Mouse (Mus musculus) forebrain, embryonic 10.5 days (tissue): ENCODE data around the gene Dock10. TPM values are rescaled to one million over a fixed set of nuclear protein-coding genes. Genes with fewer than 3 reads are reported as not detected.

Experiments used
- DNase-seq: peaks from one replicate; pipeline ENCODE4 v3.0.0-alpha.2; 2017; ENCODE audit warnings: low spot score; ENCODE audit errors: extremely low spot score
- H3K27ac ChIP-seq: fragments of 300-500 bp; sonication (generic); 2 replicates; pipeline ENCODE4 v1.5.1; 2016; ENCODE audit warnings: mild to moderate bottlenecking
- H3K27me3 ChIP-seq: fragments of 300-500 bp; sonication (generic); 2 replicates; pipeline ENCODE4 v1.6.1; 2016; ENCODE audit warnings: mild to moderate bottlenecking; ENCODE audit not compliant: poor library complexity, severe bottlenecking
- H3K36me3 ChIP-seq: fragments of 300-500 bp; sonication (generic); replicated peaks from 2 replicates; pipeline ENCODE4 v1.6.1; 2016; ENCODE audit warnings: mild to moderate bottlenecking, moderate library complexity
- H3K4me1 ChIP-seq: fragments of 300-500 bp; sonication (generic); 2 replicates; pipeline ENCODE4 v1.6.1; 2016
- H3K4me3 ChIP-seq: fragments of 300-500 bp; sonication (generic); 2 replicates; pipeline ENCODE4 v1.5.1; 2016; ENCODE audit warnings: mild to moderate bottlenecking, moderate library complexity
- H3K9me3 ChIP-seq: fragments of 300-500 bp; sonication (generic); 2 replicates; pipeline ENCODE4 v1.6.1; 2016; ENCODE audit warnings: mild to moderate bottlenecking, moderate library complexity
- WGBS: fragments of 180-500 bp; shearing (Covaris S2); methylation state at CpG from one replicate; pipeline ENCODE4 v1.1.7; 2016; 5-methylcytosine and 5-hydroxymethylcytosine counted together
- polyA plus RNA-seq: library from polyadenylated mRNA; unstranded; fragments of >200 nt; fragmentation: Nextera tagmentation; extraction: Ambion mirVana; gene quantifications from 2 replicates; pipeline ENCODE4 v1.2.1, GENCODE M21; 2016

Gene Dock10
- polyA plus RNA-seq, result 1.7 and 1.8 TPM in 2 replicates

GRCm38 (mm10) chr1:80757977-80758797, at the start of gene Dock10:
Dock10 (minus strand) TSS chr1:80758527.
- Histone ChIP-seq H3K4me3 (peak within 1 kb of the TSS; percentile 78), H3K27ac (peak within 1 kb of the TSS; percentile 83)
- WGBS, result under 1% methylated on average over 82 of the region's 82 CpGs

DNA sequence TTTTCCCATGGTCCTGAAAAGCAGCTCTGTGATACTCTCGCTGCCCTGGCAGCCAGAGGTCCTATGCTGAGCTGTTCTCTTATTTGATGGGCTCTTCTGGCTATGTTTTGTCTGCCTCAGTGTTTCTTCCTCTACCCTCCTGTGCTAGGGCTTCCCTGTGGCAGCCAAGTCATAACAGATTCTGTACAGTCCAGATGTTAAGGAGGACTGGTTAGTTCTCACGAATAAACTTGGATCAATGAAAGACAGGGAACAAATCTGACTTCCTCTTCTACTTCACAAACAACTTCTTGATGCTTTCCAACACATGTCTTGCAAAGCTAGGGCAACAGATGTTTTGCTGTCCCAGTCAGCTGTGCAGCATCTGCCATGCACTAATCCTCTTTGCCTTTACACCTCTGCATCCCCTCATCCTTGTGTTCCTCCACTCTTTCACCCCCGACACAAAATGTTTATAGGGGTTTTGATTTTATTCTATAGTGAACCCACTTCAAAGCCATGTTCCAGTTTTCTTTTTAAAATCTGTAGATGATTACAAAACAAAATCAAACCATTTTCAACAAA, 48.6 kb upstream of the Dock10 start:
- Histone ChIP-seq H3K27ac (no peak overlapping the region), H3K9me3 (no peaks in the 10 kb centered on the region), H3K36me3 (no peaks in the 10 kb centered on the region), H3K4me1 (no peaks in the 10 kb centered on the region), H3K4me3 (no peak overlapping the region), H3K27me3 (no peaks in the 10 kb centered on the region)
- DNase-seq, result no peak
- WGBS, result 84% methylated on average over 3 of the region's 3 CpGs

More at GRCm38 (mm10) chr1:80757977-80758797, at the start of gene Dock10:
- H3K4me1 ChIP-seq, result peaks cover 23% of the 10 kb centered on the region
- peaks cover 42% of the 10 kb centered on the region for H3K27me3 ChIP-seq
- no peaks in the 10 kb centered on the region for H3K36me3 ChIP-seq
- DNase-seq, result peak; percentile 48
- no peaks in the 10 kb centered on the region for H3K9me3 ChIP-seq

- no peak overlapping the region for H3K27ac ChIP-seq
- no peaks in the 10 kb centered on the region for H3K27me3 ChIP-seq
- H3K36me3 ChIP-seq, result no peaks in the 10 kb centered on the region
- H3K4me3 ChIP-seq, result no peak overlapping the region
- WGBS, result 94% methylated on average over 3 of the region's 3 CpGs
- no peak for DNase-seq
- no peaks in the 10 kb centered on the region for H3K9me3 ChIP-seq
- H3K4me1 ChIP-seq, result no peaks in the 10 kb centered on the region
Observed at GRCm38 (mm10) chr1:80802023-80802422, 43.7 kb upstream of the Dock10 start.

- Histone ChIP-seq H3K9me3 (no peaks in the 10 kb centered on the region; the same call in 1 of the 2 replicates), H3K4me3 (no peak overlapping the region), H3K4me1 (no peaks in the 10 kb centered on the region), H3K27ac (no peak overlapping the region), H3K27me3 (no peaks in the 10 kb centered on the region), H3K36me3 (no peaks in the 10 kb centered on the region)
- no peak for DNase-seq
- WGBS, result 80% methylated on average over 2 of the region's 2 CpGs
Observed at GRCm38 (mm10) chr1:80785066-80785779, 26.9 kb upstream of the Dock10 start.

- Histone ChIP-seq H3K27me3 (no peaks in the 10 kb centered on the region), H3K36me3 (no peaks in the 10 kb centered on the region), H3K4me3 (no peak overlapping the region), H3K4me1 (no peaks in the 10 kb centered on the region), H3K9me3 (no peaks in the 10 kb centered on the region; the same call in 1 of the 2 replicates), H3K27ac (no peak overlapping the region)
- DNase-seq, result no peak
- WGBS, result 60% methylated on average over 3 of the region's 3 CpGs
Observed at GRCm38 (mm10) chr1:80784155-80784554, 25.8 kb upstream of the Dock10 start.

- 89% methylated on average over 2 of the region's 2 CpGs for WGBS
- H3K36me3 ChIP-seq, result no peaks in the 10 kb centered on the region
- H3K27ac ChIP-seq, result no peak overlapping the region
- DNase-seq, result no peak
- 0 out of 2 replicates have a peak, but pooled peaks cover 1% of the 10 kb centered on the region for H3K27me3 ChIP-seq
- H3K9me3 ChIP-seq, result no peaks in the 10 kb centered on the region
- no peaks in the 10 kb centered on the region for H3K4me1 ChIP-seq
- H3K4me3 ChIP-seq, result no peak overlapping the region
Observed at GRCm38 (mm10) chr1:80765504-80765903, 7.2 kb upstream of the Dock10 start.

DNA sequence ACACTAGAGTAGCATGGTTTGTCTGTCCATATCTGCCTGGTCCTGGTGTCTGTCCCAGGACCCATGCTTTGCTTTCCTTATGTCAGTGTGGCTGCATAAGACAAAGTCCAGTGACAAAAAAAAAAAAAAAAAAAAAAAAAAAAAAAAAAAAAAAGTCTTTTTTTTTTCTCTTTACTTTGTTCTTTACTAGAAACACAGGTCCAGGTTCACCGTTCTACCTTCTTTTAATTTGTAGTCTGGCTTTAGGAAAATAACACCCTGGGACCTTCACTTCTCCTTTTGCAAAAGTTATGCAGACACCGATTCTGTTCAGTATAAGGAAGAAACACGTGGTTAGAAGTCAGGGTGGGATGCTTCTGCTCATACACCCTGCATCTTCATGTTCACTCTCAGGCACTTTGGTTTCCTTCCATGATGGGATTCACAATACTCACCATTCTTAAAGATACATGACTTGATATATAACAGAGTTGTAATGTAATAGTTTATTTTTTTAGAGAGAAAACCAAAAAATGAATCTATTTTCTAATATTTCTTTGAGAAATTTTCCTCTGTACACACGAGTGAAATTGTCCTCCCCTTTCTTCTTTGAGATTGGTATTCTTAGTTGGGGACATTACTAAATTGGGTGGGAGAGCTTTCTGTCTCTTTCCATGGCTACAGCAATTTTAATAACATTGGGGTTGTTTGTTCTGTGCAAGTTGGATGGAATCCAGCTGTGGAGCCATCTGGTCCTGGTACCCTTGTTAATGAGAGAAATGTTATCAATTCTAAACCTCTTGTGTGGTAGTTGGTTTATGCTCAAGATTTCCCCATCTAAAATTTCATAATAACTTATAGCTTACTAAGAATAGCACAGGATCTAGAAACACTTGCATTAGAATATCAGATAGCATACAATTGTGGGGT, 5.0 kb upstream of the Dock10 start:
- peaks cover 23% of the 10 kb centered on the region for H3K27me3 ChIP-seq
- H3K9me3 ChIP-seq, result no peaks in the 10 kb centered on the region
- no peaks in the 10 kb centered on the region for H3K36me3 ChIP-seq
- no peak for DNase-seq
- H3K27ac ChIP-seq, result no peak overlapping the region
- no peak overlapping the region for H3K4me3 ChIP-seq
- WGBS, result 70% methylated on average over 4 of the region's 4 CpGs
- peaks cover 4% of the 10 kb centered on the region; the same call in 1 of the 2 replicates for H3K4me1 ChIP-seq

DNA sequence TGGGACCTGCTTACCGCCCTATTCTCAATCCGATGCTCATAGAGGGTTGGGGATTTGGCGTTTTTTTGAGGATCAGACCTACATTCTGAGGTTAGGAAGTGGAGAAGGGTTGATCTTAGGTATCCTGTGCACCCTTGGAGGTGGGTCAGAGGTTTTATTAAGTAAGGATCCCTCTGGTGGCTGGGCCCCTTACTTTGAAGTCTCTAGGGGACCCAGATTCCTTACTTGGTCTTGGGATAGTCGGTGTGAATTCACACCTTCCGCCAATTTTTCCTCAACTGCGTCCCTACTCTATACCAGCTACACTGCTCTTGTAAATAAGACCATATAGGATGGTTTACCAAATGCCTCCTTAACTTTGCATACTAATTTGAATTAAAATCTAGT, 464 bp upstream of the Dock10 start:
- H3K4me3 ChIP-seq, result peak overlapping the region; percentile 78
- peak overlapping the region; percentile 83 for H3K27ac ChIP-seq
- no peaks in the 10 kb centered on the region for H3K9me3 ChIP-seq
- H3K27me3 ChIP-seq, result peaks cover 42% of the 10 kb centered on the region
- H3K4me1 ChIP-seq, result peaks cover 23% of the 10 kb centered on the region
- 11% methylated on average over 6 of the region's 6 CpGs for WGBS
- no peaks in the 10 kb centered on the region for H3K36me3 ChIP-seq
- DNase-seq, result no peak

DNA sequence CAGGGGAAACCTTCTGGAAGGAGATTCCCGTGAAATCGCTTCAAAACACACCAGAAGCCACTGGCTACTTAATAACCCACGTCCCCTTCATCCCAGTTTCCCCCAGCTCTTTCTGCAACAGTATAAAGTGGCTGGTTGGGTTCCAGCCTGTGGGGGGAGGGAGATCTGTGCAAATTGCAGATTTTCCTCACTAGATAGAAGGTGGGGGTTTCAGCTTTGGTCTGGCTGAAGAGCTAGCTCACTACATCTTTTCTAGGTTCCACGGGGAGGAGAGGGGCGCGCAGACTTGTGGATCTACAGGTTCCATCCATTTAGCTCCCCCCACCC, 714 bp downstream of the Dock10 start:
- H3K36me3 ChIP-seq, result no peaks in the 10 kb centered on the region
- H3K4me1 ChIP-seq, result peaks cover 23% of the 10 kb centered on the region
- peak overlapping the region; percentile 78 for H3K4me3 ChIP-seq
- peak overlapping the region; percentile 83; the same call in 1 of the 2 replicates for H3K27ac ChIP-seq
- peaks cover 42% of the 10 kb centered on the region for H3K27me3 ChIP-seq
- no peak for DNase-seq
- whole genome bisulfite sequencing, result 0% methylated on average over 6 of the region's 6 CpGs
- H3K9me3 ChIP-seq, result no peaks in the 10 kb centered on the region

- Histone ChIP-seq H3K4me1 (peaks cover 23% of the 10 kb centered on the region), H3K36me3 (no peaks in the 10 kb centered on the region), H3K27me3 (peaks cover 42% of the 10 kb centered on the region), H3K27ac (peak overlapping the region; percentile 83; the same call in 1 of the 2 replicates), H3K9me3 (no peaks in the 10 kb centered on the region), H3K4me3 (peak overlapping the region; percentile 78)
- 7% methylated on average over 14 of the region's 14 CpGs for WGBS
- peak; percentile 25 for DNase-seq
Observed at GRCm38 (mm10) chr1:80756824-80757649, 1.3 kb downstream of the Dock10 start.

DNA sequence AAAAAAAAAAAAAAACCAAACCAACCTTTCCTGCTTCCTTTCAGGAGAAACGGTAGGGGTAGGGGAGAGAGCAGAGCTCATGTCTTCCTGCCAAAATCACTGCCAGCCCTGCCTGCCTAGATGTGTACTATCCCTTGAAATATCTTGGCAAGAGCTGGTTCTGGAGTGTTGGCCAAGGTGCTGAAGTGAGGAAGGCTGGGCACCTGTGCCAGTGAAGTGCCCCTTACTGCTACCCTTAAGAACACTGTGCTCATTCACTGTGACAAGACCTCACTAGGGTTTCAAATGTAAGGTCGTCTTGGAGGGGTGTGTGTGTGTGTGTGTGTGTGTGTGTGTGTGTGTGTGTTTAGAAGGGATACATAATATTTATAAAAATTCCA, 2.3 kb downstream of the Dock10 start:
- H3K4me3 ChIP-seq, result no peak overlapping the region
- H3K36me3 ChIP-seq, result no peaks in the 10 kb centered on the region
- H3K9me3 ChIP-seq, result no peaks in the 10 kb centered on the region
- no peak for DNase-seq
- WGBS, result 35% methylated on average over 2 of the region's 2 CpGs
- peaks cover 42% of the 10 kb centered on the region for H3K27me3 ChIP-seq
- H3K4me1 ChIP-seq, result peaks cover 23% of the 10 kb centered on the region
- no peak overlapping the region for H3K27ac ChIP-seq
